Comparison of ENCODE assay signal across 18 mouse cellular contexts in the genomic region with DNA sequence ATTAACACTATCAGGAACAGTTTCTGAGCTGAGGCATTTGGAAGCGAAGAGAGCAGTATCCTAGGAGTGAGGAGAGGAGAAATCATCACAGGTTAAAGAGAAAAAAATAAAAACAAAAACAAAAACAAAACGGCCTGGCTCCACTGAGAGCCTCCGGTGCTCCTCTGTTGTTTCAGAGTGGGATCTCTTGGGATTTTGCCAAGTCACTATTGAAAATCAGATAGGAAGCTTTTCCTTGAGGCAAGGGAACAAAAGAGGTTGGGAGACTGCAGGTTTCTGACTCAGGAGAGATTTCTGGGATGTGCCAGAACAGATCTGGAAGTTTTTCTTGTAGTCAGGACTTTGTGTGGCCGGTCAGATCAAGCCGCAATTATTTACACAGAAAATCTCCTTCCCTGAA. TPM values are rescaled to one million over a fixed set of nuclear protein-coding genes. Genes with fewer than 3 reads are reported as not detected.
A peak's percentile ranks its signal among the peaks of the same experiment; 100 is the strongest.
DNase-seq lines count a peak whose midpoint lies in the region; ATAC-seq and TF ChIP-seq lines count a peak whose summit lies in the region.
"Had no signal": no experiment of that assay in that cellular context is flagged by ENCODE, and none has a peak within 500 bp of the region (broad histone marks: within the 10 kb centered on the region; RNA-seq: fewer than 3 reads in every experiment).

No protein-coding gene starts in this region.

- H3K9me3 ChIP-seq in erythroblast, embryonic 14.5 days (ENCODE audit: control insufficient read depth, low read length): no peaks in the 10 kb centered on the region
- H3K9me3 ChIP-seq in hindbrain, postnatal 0 days (ENCODE audit: low read length): no peaks in the 10 kb centered on the region
- H3K9me3 ChIP-seq in hindbrain, embryonic 11.5 days (ENCODE audit: control insufficient read depth, low read length): no peaks in the 10 kb centered on the region
- no peaks in the 10 kb centered on the region for H3K9me3 ChIP-seq in MEL (replicated peaks; ENCODE audit: insufficient read depth, low read length)
- H3K9me3 ChIP-seq in limb, embryonic 10.5 days (replicated peaks): no peaks in the 10 kb centered on the region
- H3K9me3 ChIP-seq: embryonic facial prominence, embryonic 15.5 days; neural tube, embryonic 12.5 days had no signal

- no peak overlapping the region for H3K9ac ChIP-seq in hindbrain, postnatal 0 days (replicated peaks; ENCODE audit: low read length)
- no peak overlapping the region for H3K9ac ChIP-seq in hindbrain, embryonic 11.5 days (ENCODE audit: low read depth, low read length)
- no peak overlapping the region for H3K9ac ChIP-seq in MEL (ENCODE audit: control insufficient read depth, low read depth, low read length, poor library complexity, severe bottlenecking)
- H3K9ac ChIP-seq: embryonic facial prominence, embryonic 15.5 days; forebrain, postnatal 0 days; neural tube, embryonic 12.5 days had no signal

- WGBS in hindbrain, postnatal 0 days: 44% methylated on average over 5 of the region's 5 CpGs
- WGBS in hindbrain, embryonic 11.5 days: 79% methylated on average over 5 of the region's 5 CpGs
- WGBS in limb, embryonic 10.5 days: 77% methylated on average over 5 of the region's 5 CpGs

- TF ChIP-seq CTCF in hindbrain, postnatal 0 days (IDR thresholded peaks at IDR 0.05; ENCODE audit: low read depth): no peak
- no peak for TF ChIP-seq CTCF in MEL (IDR thresholded peaks at IDR 0.05 in 2 of 3, conservative IDR thresholded peaks at IDR 0.05 in 1 of 3; ENCODE audit: control insufficient read depth in 1 of 3, insufficient read depth in 1 of 3, low read depth in 2 of 3, low read length in 3 of 3, poor library complexity in 1 of 3, severe bottlenecking in 1 of 3)

- peak; percentile 20 for DNase-seq in hindbrain, postnatal 0 days (ENCODE audit: low spot score)
- no peak for DNase-seq in hindbrain, embryonic 11.5 days (ENCODE audit: low spot score)
- peak; percentile 24 for DNase-seq in MEL (ENCODE audit: low read depth, low spot score)
- DNase-seq in liver: peak; percentile 30
- no peak for DNase-seq in thymus, adult 18-20 months
- no peak for DNase-seq in limb, embryonic 10.5 days (ENCODE audit: low spot score)
- DNase-seq: adrenal gland, postnatal 36 days; cerebellum, adult 18-20 months; forebrain, postnatal 0 days; gastrocnemius, postnatal 14 days; kidney, postnatal 10 days; right cerebral cortex, postnatal 14 days had no signal

- peaks cover 65% of the 10 kb centered on the region for H3K36me3 ChIP-seq in erythroblast, embryonic 14.5 days (ENCODE audit: control insufficient read depth)
- no peaks in the 10 kb centered on the region for H3K36me3 ChIP-seq in hindbrain, postnatal 0 days (ENCODE audit: insufficient read depth, low read length)
- H3K36me3 ChIP-seq in hindbrain, embryonic 11.5 days (ENCODE audit: control insufficient read depth, insufficient read depth, low read length): no peaks in the 10 kb centered on the region
- H3K36me3 ChIP-seq in MEL (ENCODE audit: control insufficient read depth in 1 of 2, insufficient read depth in 2 of 2, low read length in 2 of 2): peaks cover 0 to 13% of the 10 kb centered on the region in 2 experiments; a peak in 2 of 4 replicates
- H3K36me3 ChIP-seq in limb, embryonic 10.5 days: no peaks in the 10 kb centered on the region
- H3K36me3 ChIP-seq: embryonic facial prominence, embryonic 15.5 days; neural tube, embryonic 12.5 days had no signal

- peak overlapping the region; percentile 77 for H3K4me3 ChIP-seq in erythroblast, embryonic 14.5 days (replicated peaks)
- no peak overlapping the region for H3K4me3 ChIP-seq in hindbrain, postnatal 0 days (ENCODE audit: low read length)
- no peak overlapping the region for H3K4me3 ChIP-seq in hindbrain, embryonic 11.5 days (ENCODE audit: low read depth, low read length)
- peak overlapping the region in 1 of 2 experiments; percentile 10; a peak in 1 of 4 replicates for H3K4me3 ChIP-seq in MEL (ENCODE audit: control insufficient read depth in 1 of 2, insufficient read depth in 1 of 2, low read depth in 2 of 2, low read length in 2 of 2)
- H3K4me3 ChIP-seq in limb, embryonic 10.5 days: no peak overlapping the region
- H3K4me3 ChIP-seq: embryonic facial prominence, embryonic 15.5 days; neural tube, embryonic 12.5 days had no signal

- no peak for TF ChIP-seq POLR2A in MEL (IDR thresholded peaks at IDR 0.05; ENCODE audit: control insufficient read depth in 1 of 2, insufficient read depth in 1 of 2, low read depth in 1 of 2, low read length in 2 of 2, poor library complexity in 1 of 2)

- peaks cover 64% of the 10 kb centered on the region for H3K4me1 ChIP-seq in erythroblast, embryonic 14.5 days (ENCODE audit: control insufficient read depth)
- no peaks in the 10 kb centered on the region for H3K4me1 ChIP-seq in hindbrain, postnatal 0 days (ENCODE audit: insufficient read depth, low read length)
- H3K4me1 ChIP-seq in hindbrain, embryonic 11.5 days (replicated peaks; ENCODE audit: control insufficient read depth, insufficient read depth, low read length): no peaks in the 10 kb centered on the region
- peaks cover 6 to 27% of the 10 kb centered on the region in 2 experiments; a peak in 3 of 4 replicates for H3K4me1 ChIP-seq in MEL (ENCODE audit: control insufficient read depth in 1 of 2, insufficient read depth in 2 of 2, low read length in 2 of 2)
- no peaks in the 10 kb centered on the region for H3K4me1 ChIP-seq in limb, embryonic 10.5 days
- H3K4me1 ChIP-seq: embryonic facial prominence, embryonic 15.5 days; neural tube, embryonic 12.5 days had no signal

- H3K27me3 ChIP-seq in erythroblast, embryonic 14.5 days (ENCODE audit: control insufficient read depth): no peaks in the 10 kb centered on the region
- no peaks in the 10 kb centered on the region for H3K27me3 ChIP-seq in hindbrain, postnatal 0 days (ENCODE audit: insufficient read depth, low read length)
- no peaks in the 10 kb centered on the region for H3K27me3 ChIP-seq in hindbrain, embryonic 11.5 days (ENCODE audit: control insufficient read depth, insufficient read depth, low read length)
- no peaks in the 10 kb centered on the region for H3K27me3 ChIP-seq in MEL (ENCODE audit: control insufficient read depth in 1 of 2, insufficient read depth in 2 of 2, low read length in 2 of 2)
- H3K27me3 ChIP-seq in limb, embryonic 10.5 days (ENCODE audit: low read depth, poor library complexity, severe bottlenecking): no peaks in the 10 kb centered on the region
- H3K27me3 ChIP-seq: CH12.LX; embryonic facial prominence, embryonic 15.5 days; neural tube, embryonic 12.5 days had no signal

- no peak for TF ChIP-seq RAD21 in MEL (IDR thresholded peaks at IDR 0.05; ENCODE audit: low read depth, low read length)

- H3K27ac ChIP-seq in hindbrain, postnatal 0 days: no peak overlapping the region
- H3K27ac ChIP-seq in hindbrain, embryonic 11.5 days (ENCODE audit: low read depth, low read length): no peak overlapping the region
- H3K27ac ChIP-seq in MEL (ENCODE audit: control insufficient read depth, low read depth, low read length): 0 out of 2 replicates have a peak overlapping the region, but pooled peaks have one; percentile 0
- no peak overlapping the region for H3K27ac ChIP-seq in limb, embryonic 10.5 days
- H3K27ac ChIP-seq: embryonic facial prominence, embryonic 15.5 days; neural tube, embryonic 12.5 days had no signal

- H3K79me2 ChIP-seq in MEL (ENCODE audit: control insufficient read depth, insufficient read depth, low read length, poor library complexity): no peaks in the 10 kb centered on the region

- no peak overlapping the region for H3K4me2 ChIP-seq in hindbrain, postnatal 0 days (ENCODE audit: low read depth, low read length)
- H3K4me2 ChIP-seq in hindbrain, embryonic 11.5 days (replicated peaks; ENCODE audit: low read depth, low read length): no peak overlapping the region
- H3K4me2 ChIP-seq: embryonic facial prominence, embryonic 15.5 days; neural tube, embryonic 12.5 days had no signal

- no peak for ATAC-seq in erythroblast, adult 5-6 weeks (replicated peaks; ENCODE audit: low FRiP score, poor library complexity, severe bottlenecking)
- ATAC-seq in hindbrain, postnatal 0 days: no peak
- ATAC-seq in hindbrain, embryonic 11.5 days (ENCODE audit: low FRiP score): no peak
- ATAC-seq: forebrain, postnatal 0 days; Patski had no signal

- no peak for TF ChIP-seq EP300 in MEL (IDR thresholded peaks at IDR 0.05; ENCODE audit: low read depth in 1 of 2, low read length in 2 of 2)

TF ChIP-seq in MEL, 35 proteins besides CTCF, POLR2A, EP300 and RAD21:
- no peak for TF ChIP-seq NELFE (IDR thresholded peaks at IDR 0.05; ENCODE audit: low read depth, low read length)
- no peak for TF ChIP-seq MXI1 (IDR thresholded peaks at IDR 0.05; ENCODE audit: low read depth, low read length)
- TF ChIP-seq ZNF384 (IDR thresholded peaks at IDR 0.05; ENCODE audit: low read depth, low read length): peak; percentile 87

RNA-seq across cellular contexts. Expression of a gene that starts 13.7 kb away (rescaled TPM):
- polyA plus RNA-seq in erythroblast, embryonic 14.5 days (2012): 4.8 and 8.0 TPM in 2 replicates
- 700 and 785 TPM in 2 replicates for total RNA-seq in erythroblast, adult 5-6 weeks (2015; ENCODE audit: low replicate concordance)
- total RNA-seq in erythroblast, adult 5-6 weeks (2017; ENCODE audit: low replicate concordance): 760 and 890 TPM in 2 replicates
- 0.86 TPM in 1 of 2 replicates, not detected in the other for total RNA-seq in hindbrain, postnatal 0 days (2014; rRNA removed)
- 0.33 and 0.45 TPM in 2 replicates for polyA plus RNA-seq in hindbrain, postnatal 0 days (2015; fragmentation: Nextera tagmentation; extraction: Ambion mirVana)
- polyA plus RNA-seq in hindbrain, embryonic 11.5 days (2014; fragmentation: Nextera tagmentation; extraction: Ambion mirVana): 0.84 and 0.85 TPM in 2 replicates
- 3.3 and 3.5 TPM in 2 replicates for total RNA-seq in MEL (2012; rRNA removed)
- 1 to 10 TPM in 1 of 2 experiments, not detected in 1; 3.1 TPM for polyA plus RNA-seq in MEL (2012; ENCODE audit: insufficient read depth in 1 of 2, insufficient read length in 2 of 2, low read depth in 1 of 2, low replicate concordance in 2 of 2, missing spikeins in 1 of 2)
- polyA plus RNA-seq in limb, embryonic 10.5 days (2016; fragmentation: Nextera tagmentation; extraction: Ambion mirVana): 1.1 and 1.3 TPM in 2 replicates
- total RNA-seq: forebrain, postnatal 0 days had no signal

Comparison
In these comparisons a context has a peak if more than half of its experiments do, and no peak if none do; other contexts are left out.
1. DNase-seq: peak in hindbrain, postnatal 0 days (single experiment), MEL (single experiment) and liver (single experiment); none in hindbrain, embryonic 11.5 days (single experiment), thymus, adult 18-20 months (0 of 2) and limb, embryonic 10.5 days (single experiment).